Mouse (Mus musculus) kidney, embryonic 15.5 days (tissue): Measurements from ENCODE around the gene Tubb3. TPM values are rescaled to one million over a fixed set of nuclear protein-coding genes. Genes with fewer than 3 reads are reported as not detected.
"Not testable (repeated sequence)": the region's sequence is repeated elsewhere in the genome, so short reads cannot be mapped to it uniquely, and the experiment has no call there.

Experiments
- ATAC-seq: fragments of 200-750 bp; cut with Nextera tagmentation; replicated peaks from 2 replicates; pipeline ENCODE4 v1.8.0; 2017; ENCODE audit warnings: moderate TSS enrichment; ENCODE audit not compliant: low FRiP score
- H3K27ac ChIP-seq: fragments of 300-500 bp; sonication (generic); 2 replicates; pipeline ENCODE4 v1.5.1; 2015; ENCODE audit warnings: mild to moderate bottlenecking, inconsistent platforms
- H3K27me3 ChIP-seq: fragments of 300-500 bp; sonication (generic); 2 replicates; pipeline ENCODE4 v1.6.1; 2015; ENCODE audit warnings: inconsistent platforms
- H3K36me3 ChIP-seq: fragments of 300-500 bp; sonication (generic); 2 replicates; pipeline ENCODE4 v1.6.1; 2015; ENCODE audit warnings: inconsistent platforms
- H3K4me1 ChIP-seq: fragments of 300-500 bp; sonication (generic); 2 replicates; pipeline ENCODE4 v1.6.1; 2015; ENCODE audit warnings: inconsistent platforms
- H3K4me2 ChIP-seq: fragments of 300-500 bp; sonication (generic); 2 replicates; pipeline ENCODE4 v1.6.1; 2015; ENCODE audit warnings: moderate library complexity, mild to moderate bottlenecking, inconsistent platforms
- H3K4me3 ChIP-seq: fragments of 300-500 bp; sonication (generic); replicated peaks from 2 replicates; pipeline ENCODE4 v1.5.1; 2015; ENCODE audit warnings: mild to moderate bottlenecking, inconsistent platforms
- H3K9ac ChIP-seq: fragments of 300-500 bp; sonication (generic); 2 replicates; pipeline ENCODE4 v1.6.1; 2015; ENCODE audit warnings: mild to moderate bottlenecking, inconsistent platforms
- H3K9me3 ChIP-seq: fragments of 300-500 bp; sonication (generic); replicated peaks from 2 replicates; pipeline ENCODE4 v1.6.1; 2016; ENCODE audit warnings: inconsistent platforms
- WGBS: fragments of 180-500 bp; shearing (Covaris S2); methylation state at CpG from one replicate; pipeline ENCODE4 v1.1.7; 2015; ENCODE audit warnings: mixed read lengths; 5-methylcytosine and 5-hydroxymethylcytosine counted together
- polyA plus RNA-seq: library from polyadenylated mRNA; unstranded; fragments of >200 nt; fragmentation: Nextera tagmentation; extraction: Ambion mirVana; gene quantifications from 2 replicates; pipeline ENCODE4 v1.2.1, GENCODE M21; 2015

Tubb3 gene
- polyA plus RNA-seq, 1 experiment from 2014 or later: 22.0 TPM

DNA sequence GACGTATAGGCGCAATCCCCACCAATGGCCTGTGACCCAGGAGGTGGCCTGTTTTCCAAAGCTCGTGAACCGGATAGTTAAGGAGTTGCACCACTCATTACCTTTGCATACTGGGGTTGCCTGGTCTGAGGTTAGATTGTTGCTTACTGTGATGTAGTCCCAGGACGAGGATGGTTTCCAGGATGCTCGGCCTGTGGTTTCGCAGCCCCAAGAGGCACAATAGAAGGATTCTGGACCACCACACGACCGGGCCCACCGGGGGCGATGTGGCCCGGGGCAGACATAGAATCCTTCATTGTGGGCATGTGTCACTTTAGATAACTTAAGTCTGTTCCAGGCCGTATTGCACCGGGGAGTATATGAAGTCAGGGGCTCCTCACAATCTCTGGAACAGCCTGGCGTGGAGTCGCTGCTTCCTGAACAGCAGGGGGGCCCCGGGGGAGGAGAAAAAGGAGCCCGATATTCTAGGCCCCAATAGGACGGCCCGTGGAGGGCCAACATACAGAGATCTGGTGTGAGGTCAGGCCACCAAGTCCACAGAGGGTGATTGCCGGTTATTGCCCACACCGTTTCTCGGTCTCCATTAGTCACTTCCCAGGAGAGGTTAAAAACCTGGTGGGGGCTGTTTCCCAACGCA is 16.5 kb downstream of the Tubb3 start:
- Histone ChIP-seq H3K36me3 (no peaks in the 10 kb centered on the region), H3K9ac (no peak overlapping the region), H3K4me3 (no peak overlapping the region), H3K27ac (no peak overlapping the region), H3K4me1 (peaks cover 1% of the 10 kb centered on the region; the same call in 1 of the 2 replicates), H3K27me3 (no peaks in the 10 kb centered on the region), H3K9me3 (peaks cover 55% of the 10 kb centered on the region), H3K4me2 (no peak overlapping the region)
- WGBS: 95% methylated on average over 24 of the region's 24 CpGs
- no peak for ATAC-seq

GRCm38 (mm10) chr8:123428343-123428893 is 17.2 kb downstream of the Tubb3 start:
- H3K4me3 ChIP-seq: no peak overlapping the region
- no peaks in the 10 kb centered on the region for H3K36me3 ChIP-seq
- no peak overlapping the region for H3K4me2 ChIP-seq
- no peak overlapping the region for H3K9ac ChIP-seq
- H3K4me1 ChIP-seq: no peaks in the 10 kb centered on the region
- ATAC-seq: no peak
- peaks cover 59% of the 10 kb centered on the region for H3K9me3 ChIP-seq
- WGBS: 96% methylated on average over 29 of the region's 29 CpGs
- no peaks in the 10 kb centered on the region for H3K27me3 ChIP-seq
- no peak overlapping the region for H3K27ac ChIP-seq

DNA sequence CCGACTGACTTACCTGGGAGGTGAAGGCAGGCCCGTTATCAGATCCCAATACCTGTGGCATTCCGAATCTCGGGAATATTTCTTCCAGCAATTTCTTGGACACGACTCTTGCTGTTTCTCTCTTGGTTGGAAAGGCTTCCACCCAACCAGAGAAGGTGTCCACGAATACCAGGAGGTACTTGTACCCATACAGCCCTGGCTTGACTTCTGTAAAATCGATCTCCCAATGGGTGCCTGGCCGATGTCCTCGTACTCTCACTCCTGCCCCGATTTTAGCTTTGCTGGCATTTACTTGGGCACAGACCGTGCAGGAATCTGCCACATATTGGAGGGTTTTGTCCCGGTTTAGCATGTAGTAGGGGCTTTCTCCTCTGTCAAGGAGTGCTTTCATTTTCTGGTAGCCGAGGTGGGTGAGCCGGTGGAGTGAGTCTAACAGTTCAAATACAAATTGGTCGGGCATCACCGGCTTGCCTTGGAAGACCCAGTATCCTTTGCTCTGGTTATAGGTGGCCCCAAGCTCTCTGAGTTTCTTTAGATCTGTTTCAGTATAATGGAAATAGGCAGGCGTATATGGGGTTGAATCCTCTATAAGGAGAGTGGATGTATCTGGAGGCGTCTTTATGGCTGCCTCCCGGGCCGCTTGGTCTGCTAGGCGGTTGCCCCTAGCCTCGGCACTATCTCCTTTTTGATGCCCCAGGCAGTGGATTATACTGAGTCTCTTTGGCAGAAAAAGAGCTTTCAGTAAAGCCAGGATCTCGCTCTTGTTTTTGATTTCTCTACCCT is 17.9 kb downstream of the Tubb3 start:
- ATAC-seq: no peak
- peaks cover 61% of the 10 kb centered on the region for H3K9me3 ChIP-seq
- H3K27me3 ChIP-seq: no peaks in the 10 kb centered on the region
- no peak overlapping the region for H3K9ac ChIP-seq
- no peak overlapping the region for H3K4me2 ChIP-seq
- H3K27ac ChIP-seq: no peak overlapping the region
- H3K4me3 ChIP-seq: no peak overlapping the region
- H3K36me3 ChIP-seq: no peaks in the 10 kb centered on the region
- WGBS: 96% methylated on average over 23 of the region's 23 CpGs
- no peaks in the 10 kb centered on the region for H3K4me1 ChIP-seq

GRCm38 (mm10) chr8:123429722-123430013 is 18.4 kb downstream of the Tubb3 start:
- peaks cover 63% of the 10 kb centered on the region for H3K9me3 ChIP-seq

DNA sequence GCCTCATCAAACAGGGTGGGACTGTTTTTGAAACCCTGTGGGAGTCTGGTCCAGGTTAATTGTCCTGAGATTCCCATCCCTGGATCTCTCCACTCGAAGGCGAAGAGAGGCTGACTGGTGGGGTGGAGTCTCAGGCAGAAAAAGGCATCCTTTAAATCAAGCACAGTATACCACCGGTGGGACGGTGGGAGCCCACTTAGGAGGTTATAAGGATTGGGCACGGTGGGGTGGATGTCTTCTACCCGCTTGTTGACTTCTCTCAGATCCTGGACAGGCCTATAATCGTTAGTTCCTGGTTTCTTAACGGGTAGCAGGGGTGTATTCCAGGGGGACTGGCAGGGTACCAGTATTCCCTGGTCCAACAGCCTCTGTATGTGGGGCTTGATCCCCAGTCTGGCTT is 19.7 kb downstream of the Tubb3 start:
- not testable (repeated sequence) for ATAC-seq, H3K27me3 ChIP-seq, H3K36me3 ChIP-seq, H3K4me3 ChIP-seq, H3K4me2 ChIP-seq, H3K27ac ChIP-seq, H3K4me1 ChIP-seq, H3K9ac ChIP-seq
- 92% methylated on average over 8 of the region's 8 CpGs for WGBS
- peaks cover 64% of the 10 kb centered on the region for H3K9me3 ChIP-seq

More at GRCm38 (mm10) chr8:123429722-123430013, 18.4 kb downstream of the Tubb3 start:
- not testable (repeated sequence) for H3K27me3 ChIP-seq, H3K4me1 ChIP-seq, H3K9ac ChIP-seq, ATAC-seq, H3K36me3 ChIP-seq, H3K4me2 ChIP-seq, H3K4me3 ChIP-seq, H3K27ac ChIP-seq
- 96% methylated on average over 15 of the region's 15 CpGs for WGBS

- no peak overlapping the region for H3K4me3 ChIP-seq
- H3K36me3 ChIP-seq: no peaks in the 10 kb centered on the region
- 95% methylated on average over 25 of the region's 25 CpGs for WGBS
- H3K4me2 ChIP-seq: no peak overlapping the region
- H3K27ac ChIP-seq: no peak overlapping the region
- H3K9me3 ChIP-seq: peaks cover 57% of the 10 kb centered on the region
- no peaks in the 10 kb centered on the region for H3K27me3 ChIP-seq
- ATAC-seq: no peak
- H3K9ac ChIP-seq: no peak overlapping the region
- H3K4me1 ChIP-seq: no peaks in the 10 kb centered on the region
Measured at GRCm38 (mm10) chr8:123431616-123432365, 20.6 kb downstream of the Tubb3 start.

GRCm38 (mm10) chr8:123432381-123432780 is 21.2 kb downstream of the Tubb3 start:
- no peaks in the 10 kb centered on the region for H3K36me3 ChIP-seq
- no peaks in the 10 kb centered on the region for H3K4me1 ChIP-seq
- H3K9me3 ChIP-seq: peaks cover 52% of the 10 kb centered on the region
- no peaks in the 10 kb centered on the region for H3K27me3 ChIP-seq
- no peak overlapping the region for H3K27ac ChIP-seq
- H3K9ac ChIP-seq: no peak overlapping the region
- WGBS: 94% methylated on average over 16 of the region's 16 CpGs
- ATAC-seq: no peak
- H3K4me2 ChIP-seq: no peak overlapping the region
- H3K4me3 ChIP-seq: no peak overlapping the region

DNA sequence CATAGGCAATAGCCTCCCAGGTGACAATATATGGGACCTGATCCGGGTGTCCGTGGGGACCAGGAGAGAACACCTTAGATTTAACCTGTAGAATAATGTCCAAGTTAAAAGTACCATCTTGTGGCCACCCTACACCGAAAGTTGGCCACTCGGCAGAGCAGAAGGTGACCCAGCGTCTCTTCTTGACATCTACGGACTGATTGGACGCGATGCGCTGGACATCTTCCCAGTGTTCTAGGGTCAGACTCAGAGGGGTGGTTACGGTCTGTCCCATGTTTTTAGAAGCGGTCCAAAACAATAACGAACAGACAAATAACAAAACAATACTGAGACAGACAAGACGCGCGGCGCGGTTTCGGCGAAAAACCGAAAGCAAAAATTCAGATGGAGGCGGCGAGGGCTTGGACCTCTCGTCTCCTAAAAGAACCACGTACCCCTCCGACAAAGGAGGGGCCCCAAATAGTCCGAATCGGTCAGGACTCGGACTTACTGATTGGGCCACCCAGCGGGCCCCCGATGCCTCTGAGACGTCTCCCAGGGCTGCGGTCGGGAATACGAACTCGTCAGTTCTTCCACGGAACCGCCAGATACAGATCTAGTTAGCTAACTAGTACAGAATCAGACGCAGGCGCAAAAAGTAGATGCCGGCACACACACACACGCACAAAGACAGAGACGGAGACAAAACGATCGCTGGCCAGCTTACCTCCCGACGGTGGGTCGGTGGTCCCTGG is 22.2 kb downstream of the Tubb3 start:
- not testable (repeated sequence) for ATAC-seq, H3K9ac ChIP-seq, H3K27me3 ChIP-seq, H3K4me2 ChIP-seq, H3K36me3 ChIP-seq, H3K4me3 ChIP-seq, H3K27ac ChIP-seq, H3K4me1 ChIP-seq
- WGBS: 98% methylated on average over 46 of the region's 47 CpGs
- H3K9me3 ChIP-seq: peaks cover 41% of the 10 kb centered on the region

DNA sequence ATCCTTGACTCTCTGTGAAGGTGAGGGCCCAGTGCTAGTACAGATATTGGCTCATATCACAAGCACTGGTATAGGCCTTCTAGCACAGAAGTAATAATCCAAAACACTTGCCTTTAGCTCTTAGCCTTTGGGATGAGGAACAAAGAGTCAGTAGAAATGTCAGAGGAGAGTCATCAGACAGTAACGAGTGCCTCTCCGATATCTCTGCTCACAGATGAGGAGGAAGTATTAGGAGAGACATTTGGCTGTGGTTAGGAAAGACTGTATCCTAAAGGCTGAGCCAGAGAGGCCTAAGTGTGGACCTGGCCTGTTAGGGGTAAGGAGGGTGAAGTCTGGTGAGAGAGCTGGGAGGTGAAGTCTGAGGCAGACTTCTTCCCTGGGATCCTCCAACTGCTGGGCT is 30.6 kb downstream of the Tubb3 start:
- Histone ChIP-seq H3K4me1 (peaks cover 13% of the 10 kb centered on the region), H3K36me3 (no peaks in the 10 kb centered on the region), H3K4me3 (no peak overlapping the region), H3K9me3 (no peaks in the 10 kb centered on the region), H3K27me3 (no peaks in the 10 kb centered on the region), H3K9ac (no peak overlapping the region), H3K27ac (no peak overlapping the region), H3K4me2 (no peak overlapping the region)
- WGBS: 92% methylated on average over 2 of the region's 2 CpGs
- no peak for ATAC-seq

- Histone ChIP-seq H3K4me1 (peaks cover 13% of the 10 kb centered on the region), H3K9me3 (no peaks in the 10 kb centered on the region), H3K27ac (0 out of 2 replicates have a peak overlapping the region, but pooled peaks have one; percentile 86), H3K4me2 (peak overlapping the region; percentile 65), H3K36me3 (no peaks in the 10 kb centered on the region), H3K27me3 (no peaks in the 10 kb centered on the region), H3K9ac (0 out of 2 replicates have a peak overlapping the region, but pooled peaks have one; percentile 60), H3K4me3 (peak overlapping the region; percentile 68)
- ATAC-seq: no peak
- WGBS: 83% methylated on average over 5 of the region's 5 CpGs
Measured at GRCm38 (mm10) chr8:123442351-123442750, 31.1 kb downstream of the Tubb3 start.

- H3K36me3 ChIP-seq: no peaks in the 10 kb centered on the region
- peak overlapping the region; percentile 65 for H3K4me2 ChIP-seq
- no peaks in the 10 kb centered on the region for H3K27me3 ChIP-seq
- H3K9me3 ChIP-seq: no peaks in the 10 kb centered on the region
- WGBS: 1% methylated on average over 41 of the region's 41 CpGs
- ATAC-seq: peak; percentile 95
- H3K9ac ChIP-seq: peak overlapping the region; percentile 60
- H3K27ac ChIP-seq: peak overlapping the region; percentile 86
- H3K4me1 ChIP-seq: peaks cover 13% of the 10 kb centered on the region
- peak overlapping the region; percentile 68 for H3K4me3 ChIP-seq
Measured at GRCm38 (mm10) chr8:123442871-123443575, 31.8 kb downstream of the Tubb3 start.
